Mouse (Mus musculus) liver, postnatal 0 days (tissue): ENCODE results near the gene Elp5.

Experiments used
- CTCF ChIP-seq: sonication (generic); IDR thresholded peaks from 2 replicates; pipeline ENCODE4 v1.5.1; 2016; ENCODE audit warnings: antibody characterized with exemption, low read depth
- EP300 ChIP-seq: IDR thresholded peaks from 2 replicates; pipeline ENCODE4 v1.6.1; 2016; ENCODE audit warnings: antibody characterized with exemption, low read depth, mild to moderate bottlenecking

GRCm38 (mm10) chr11:69965271-69966005, 16.9 kb downstream of the Elp5 start:
- TF ChIP-seq CTCF (no peak), EP300 (no peak)
